Mouse (Mus musculus) testis, postnatal 14 days (tissue): ENCODE measurements at regions not wholly inside any gene's neighbourhood (a gene's known extent, or its start where the extent isn't known, plus 50 kb on each side); places are given as distances from the start of the nearest gene placed in this dataset.

Source experiments
- DNase-seq: peaks from one replicate; pipeline ENCODE4 v3.0.0; 2021; ENCODE audit warnings: low spot score

- DNase-seq, result no peak
Observed at GRCm38 (mm10) chr5:46488140-46488942, 630.9 kb upstream of the Lcorl start.

DNA sequence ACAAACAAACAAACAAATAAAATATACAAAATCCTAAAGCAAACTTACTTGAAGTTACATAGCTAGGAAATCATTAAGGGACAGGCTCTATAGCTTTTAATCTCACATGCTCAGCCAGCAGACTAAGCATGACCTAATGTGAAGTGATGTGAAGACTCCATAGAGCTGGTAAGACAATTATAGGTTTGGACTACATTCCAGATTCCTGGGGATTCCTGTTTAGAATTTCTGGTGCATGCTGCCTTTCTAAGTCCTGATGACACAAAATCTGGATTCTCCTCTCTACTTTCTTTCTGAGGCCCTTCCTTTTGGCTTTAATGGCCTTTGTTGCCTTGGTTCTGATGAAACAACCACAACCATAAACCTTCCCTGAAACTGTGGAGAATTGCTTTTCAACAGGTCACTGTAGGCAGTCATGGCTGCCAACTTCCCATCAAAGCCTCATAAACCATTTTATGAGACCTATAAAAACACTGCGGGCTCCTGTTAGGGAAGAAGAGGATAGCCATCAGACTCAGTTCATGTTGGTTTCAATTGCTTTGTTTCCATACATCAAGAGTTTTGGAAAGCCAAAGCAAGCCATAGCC lies 629.4 kb upstream of the Lcorl start:
- DNase-seq, result no peak

GRCm38 (mm10) chr5:46456356-46456755 lies 598.9 kb upstream of the Lcorl start:
- no peak for DNase-seq

DNA sequence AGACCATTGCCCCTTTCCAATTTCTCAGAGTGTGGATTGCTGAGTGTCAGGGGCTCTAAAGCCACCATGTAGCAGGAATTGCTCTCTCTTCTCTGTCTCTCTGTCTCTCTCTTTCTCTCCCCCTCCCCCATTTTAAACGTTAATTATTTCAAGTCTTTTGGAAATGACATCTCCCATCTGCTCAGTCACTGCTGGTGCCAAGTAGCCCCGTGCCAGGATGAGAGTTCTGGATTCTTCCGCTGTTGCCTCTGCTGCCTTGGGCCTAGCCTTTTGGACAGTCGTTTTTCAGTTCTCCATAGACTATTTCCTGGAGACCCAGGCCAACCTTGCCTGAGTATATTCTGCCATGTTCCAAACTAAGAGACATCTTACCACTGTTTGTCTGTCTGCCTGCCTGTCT lies 590.9 kb upstream of the Lcorl start:
- DNase-seq, result no peak

GRCm38 (mm10) chr5:46445844-46446243 lies 588.4 kb upstream of the Lcorl start:
- DNase-seq, result peak; percentile 6

GRCm38 (mm10) chr5:46445122-46445521 lies 587.7 kb upstream of the Lcorl start:
- DNase-seq, result no peak

DNA sequence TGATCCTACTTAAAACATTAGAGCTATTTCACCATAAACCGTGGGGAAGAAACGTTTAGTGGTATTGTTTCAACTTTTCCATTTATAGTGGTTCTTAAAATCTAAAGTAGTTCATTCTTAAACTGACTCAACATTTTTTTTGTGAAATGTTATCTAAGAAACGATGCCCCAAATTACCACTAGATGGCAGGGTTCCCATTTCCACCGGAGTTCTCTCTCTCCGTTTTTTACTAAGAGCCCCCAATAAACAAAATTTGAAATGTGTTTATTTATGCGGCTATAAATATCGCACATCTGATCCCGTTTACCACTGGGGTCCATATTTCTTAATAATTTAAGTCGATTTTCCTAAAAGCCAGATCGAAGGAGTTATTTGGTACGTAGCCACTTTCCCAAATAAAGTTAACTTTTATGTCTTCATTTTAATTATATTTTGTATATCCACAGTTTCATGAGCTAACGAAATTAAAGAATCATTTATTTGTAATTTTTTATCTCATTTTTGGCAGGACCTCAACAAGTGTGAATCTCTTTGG lies 586.5 kb upstream of the Lcorl start:
- no peak for DNase-seq

DNA sequence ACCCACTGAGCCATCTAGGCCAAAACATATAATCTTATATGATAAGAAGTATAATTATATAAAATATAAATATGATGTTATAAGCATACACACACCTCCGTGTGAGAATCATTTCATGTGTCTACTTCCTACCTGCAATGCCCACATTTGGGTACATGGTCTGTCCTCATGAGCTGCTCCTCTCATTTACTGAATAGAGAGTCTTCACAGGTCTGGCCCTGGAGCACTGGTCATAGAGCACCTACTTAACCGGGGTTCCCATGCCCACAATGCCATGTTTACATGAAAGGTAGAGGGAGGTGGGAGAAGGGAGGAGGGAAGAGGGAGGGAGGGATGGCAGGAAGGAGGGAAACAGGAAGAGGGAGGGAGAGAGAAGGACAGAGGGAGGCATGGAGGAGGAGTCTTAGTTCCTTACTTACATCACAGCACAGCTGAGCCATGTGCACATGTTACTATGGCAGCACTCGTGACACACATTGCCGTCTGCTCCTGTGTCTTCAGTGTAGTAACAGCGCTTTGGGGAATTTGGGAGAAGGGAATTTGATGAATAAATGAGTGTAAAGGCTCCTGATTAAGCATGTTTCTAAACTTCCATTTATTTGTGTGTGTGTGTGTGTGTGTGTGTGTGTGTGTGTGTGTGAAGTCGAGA lies 585.3 kb upstream of the Lcorl start:
- DNase-seq, result no peak

GRCm38 (mm10) chr5:46441716-46442115 lies 584.3 kb upstream of the Lcorl start:
- no peak for DNase-seq

GRCm38 (mm10) chr5:46431644-46432367 lies 574.4 kb upstream of the Lcorl start:
- no peak for DNase-seq

DNA sequence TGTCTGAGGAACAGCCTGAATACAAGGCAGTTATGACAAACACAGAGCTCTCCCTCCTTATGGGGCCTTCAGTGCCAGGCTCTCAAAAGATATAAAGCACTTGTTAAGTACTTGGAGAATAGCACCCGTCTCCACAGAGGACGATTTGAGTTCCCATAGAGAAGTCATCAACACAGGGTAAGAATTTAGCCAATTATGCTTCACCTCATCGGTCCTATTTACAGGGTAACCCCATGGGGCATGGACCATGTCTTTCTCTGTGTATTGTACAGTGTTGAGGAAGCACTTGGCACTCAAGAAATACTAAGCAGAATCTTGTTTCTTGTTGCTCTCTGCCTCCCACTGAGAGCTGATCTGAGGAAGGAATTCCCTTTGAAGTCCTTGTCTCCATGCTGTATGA lies 565.3 kb upstream of the Lcorl start:
- no peak for DNase-seq

DNA sequence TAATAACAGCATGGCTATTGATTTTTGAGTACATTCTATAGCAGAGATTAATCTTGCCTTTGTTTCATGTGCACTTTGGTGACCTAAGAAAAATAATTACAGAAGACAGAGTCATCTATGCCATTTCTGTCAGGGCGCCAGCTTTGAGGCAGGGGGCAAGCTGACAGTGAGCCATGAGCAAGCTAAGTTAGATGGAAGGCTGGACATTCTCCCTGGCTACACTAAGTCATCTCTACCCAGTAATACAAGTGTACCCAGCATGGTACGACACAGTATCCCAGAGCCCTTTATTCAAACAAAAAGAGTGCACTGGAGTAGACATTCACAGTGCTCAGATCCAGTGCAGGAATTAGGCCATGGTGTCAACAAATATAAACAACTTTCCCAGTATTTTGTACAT lies 549.6 kb upstream of the Lcorl start:
- DNase-seq, result no peak

GRCm38 (mm10) chr5:46406404-46406803 lies 549.0 kb upstream of the Lcorl start:
- DNase-seq, result no peak

DNA sequence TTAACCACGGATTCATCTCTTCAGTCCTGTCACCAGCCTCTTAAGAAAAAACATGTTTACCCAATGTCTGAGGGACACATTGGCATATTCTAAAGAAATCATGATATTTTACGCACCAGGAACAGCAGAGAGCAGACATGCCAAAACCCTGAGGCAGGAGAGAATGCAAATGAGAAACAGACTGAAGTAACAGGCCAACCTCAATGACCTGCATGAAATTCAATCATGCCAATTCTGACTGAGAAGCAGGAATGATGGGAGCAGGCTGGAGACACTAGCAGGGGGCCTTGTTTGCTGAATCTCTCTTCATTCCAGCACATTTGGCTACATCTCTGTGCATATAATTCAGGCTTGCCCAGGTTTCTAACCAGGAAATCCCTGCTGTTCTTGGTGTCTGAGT lies 529.2 kb upstream of the Lcorl start:
- DNase-seq, result no peak

- DNase-seq, result no peak
Observed at GRCm38 (mm10) chr5:46367328-46367727, 509.9 kb upstream of the Lcorl start.

DNA sequence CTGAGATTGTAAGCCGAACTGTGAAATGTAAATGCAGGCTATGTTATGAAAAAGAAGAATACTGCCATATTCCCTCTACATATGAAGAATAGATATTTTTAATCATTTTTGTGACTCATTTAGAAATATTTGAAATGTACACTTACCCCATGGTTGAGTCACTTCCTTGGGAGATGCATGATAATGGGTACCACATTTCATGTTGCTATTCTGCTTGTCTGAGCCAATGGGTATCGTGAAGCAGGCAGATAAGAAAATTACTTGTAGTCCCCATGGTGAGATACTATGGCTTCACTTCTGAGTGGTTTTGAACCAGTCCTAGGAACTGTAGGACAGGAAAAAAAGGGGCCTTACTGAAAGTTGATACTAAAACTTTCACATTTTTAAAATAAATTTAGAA lies 506.2 kb upstream of the Lcorl start:
- DNase-seq, result no peak

DNA sequence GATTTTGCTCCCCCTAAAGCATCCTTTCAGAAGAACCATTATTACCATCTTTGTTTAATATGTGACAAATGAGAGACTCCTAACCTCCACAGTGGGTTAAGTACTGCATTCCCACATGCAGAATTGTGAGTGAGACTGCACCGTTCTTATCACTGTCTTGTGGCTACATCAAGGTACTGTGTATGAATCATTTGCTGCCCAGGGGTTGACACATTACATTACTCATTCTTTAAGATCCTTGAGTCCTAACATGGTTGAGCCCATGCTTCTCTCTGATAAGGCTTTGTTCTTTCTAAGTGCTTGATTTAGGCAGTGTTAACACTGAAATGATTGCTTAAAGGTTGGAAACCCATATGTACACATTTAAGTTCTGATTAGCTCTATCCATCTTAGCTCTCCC lies 504.2 kb upstream of the Lcorl start:
- DNase-seq, result no peak

GRCm38 (mm10) chr5:46348448-46348847 lies 491.0 kb upstream of the Lcorl start:
- no peak for DNase-seq

- peak; percentile 27 for DNase-seq
Observed at GRCm38 (mm10) chr5:46347368-46348083, 490.1 kb upstream of the Lcorl start.

GRCm38 (mm10) chr5:46338461-46338860 lies 481.0 kb upstream of the Lcorl start:
- DNase-seq, result no peak

- DNase-seq, result no peak
Observed at GRCm38 (mm10) chr5:46330880-46331279, 473.5 kb upstream of the Lcorl start.
